Mouse (Mus musculus): Measurements from ENCODE around the gene Gm49510. TPM values are rescaled to one million over a fixed set of nuclear protein-coding genes. Genes with fewer than 3 reads are reported as not detected.

Gm49510 gene
- total and polyA plus RNA-seq, 3 experiments, result 0.12 to 0.25 TPM; not detected in 1

DNA sequence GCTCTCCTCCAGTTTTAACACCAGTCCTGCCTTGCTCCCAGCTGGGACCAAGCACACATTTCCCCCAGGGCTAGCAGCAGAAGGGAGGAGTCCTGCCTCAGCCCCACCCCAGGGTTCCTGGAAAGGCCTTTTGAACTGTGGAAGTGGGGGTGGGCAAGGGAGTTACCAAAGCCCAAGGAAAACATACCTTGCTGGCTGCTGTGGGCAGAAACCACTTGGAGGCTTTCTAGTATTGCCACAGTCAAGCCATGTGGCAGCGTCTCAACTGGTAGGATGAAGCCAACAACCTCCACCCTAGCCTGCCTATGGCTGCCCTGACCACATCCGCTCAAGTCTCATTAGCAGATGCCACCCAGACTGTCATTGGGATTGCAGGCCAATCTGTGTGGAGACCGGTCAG, 3.3 kb upstream of the Gm49510 start:
- no peak overlapping the region for H3K4me2 ChIP-seq (ENCODE audit: insufficient read depth, low read depth, poor library complexity, severe bottlenecking)
- in situ Hi-C loops (cut with MboI; ENCODE audit: low pct_ligation_motif_present, low pct_unique_long_range_greater_than_20kb, low sequenced_read_pairs) (no loop called here), dilution Hi-C loops (cut with MboI; ENCODE audit: extremely low pct_ligation_motif_present, extremely low pct_unique_long_range_greater_than_20kb, low sequenced_read_pairs) (no loop called here)
- no peak for TF ChIP-seq CHD1 (IDR thresholded peaks at IDR 0.05; ENCODE audit: low read depth, low read length)
- no peak for TF ChIP-seq E2F4 (IDR thresholded peaks at IDR 0.05; ENCODE audit: insufficient replicate concordance, low read depth, low read length)
- no peak for TF ChIP-seq USF1 (IDR thresholded peaks at IDR 0.05; ENCODE audit: low read depth, low read length)
- no peak for TF ChIP-seq HCFC1 (IDR thresholded peaks at IDR 0.05; ENCODE audit: low read depth, low read length)
- no peak for TF ChIP-seq POLR2AphosphoS2 (IDR thresholded peaks at IDR 0.05; ENCODE audit: low read depth, low read length)
- no peak for TF ChIP-seq ZKSCAN1 (IDR thresholded peaks at IDR 0.05; ENCODE audit: borderline replicate concordance, low read depth, low read length)
- TF ChIP-seq RCOR1 (conservative IDR thresholded peaks at IDR 0.05; ENCODE audit: low read depth, low read length), result no peak
- TF ChIP-seq CTCF (conservative IDR thresholded peaks at IDR 0.05 in 1 of 2, IDR thresholded peaks at IDR 0.05 in 1 of 2; ENCODE audit: low read depth in 2 of 2, low read length in 2 of 2), result no peak
- TF ChIP-seq USF2 (conservative IDR thresholded peaks at IDR 0.05; ENCODE audit: low read depth, low read length), result no peak
- no peak for TF ChIP-seq MAZ (IDR thresholded peaks at IDR 0.05; ENCODE audit: low read depth, low read length)
- no peak for TF ChIP-seq TCF12 (IDR thresholded peaks at IDR 0.05; ENCODE audit: low read depth, low read length)
- no peak for TF ChIP-seq KAT2A (IDR thresholded peaks at IDR 0.05; ENCODE audit: insufficient replicate concordance, low read length)
- no peak for DNase-seq (ENCODE audit: extremely low read depth)
- H3K4me1 ChIP-seq (ENCODE audit: control insufficient read depth in 1 of 2, insufficient read depth in 2 of 2), result peaks cover 49 to 87% of the 10 kb centered on the region in 2 experiments
- no peaks in the 10 kb centered on the region for H3K9me3 ChIP-seq (replicated peaks; ENCODE audit: low read length)
- H3K9ac ChIP-seq (ENCODE audit: insufficient read depth, low read depth), result no peak overlapping the region
- H3K36me3 ChIP-seq (replicated peaks in 1 of 2; ENCODE audit: control insufficient read depth in 1 of 2, insufficient read depth in 1 of 2, low read length in 1 of 2), result peaks cover 20 to 34% of the 10 kb centered on the region in 2 experiments
- no peaks in the 10 kb centered on the region; the same call in 1 of the 2 replicates for H3K79me2 ChIP-seq (replicated peaks; ENCODE audit: control insufficient read depth, extremely low read depth, insufficient read depth, poor library complexity, severe bottlenecking)
- no peaks in the 10 kb centered on the region for H3K27me3 ChIP-seq (replicated peaks)
- H3K27ac ChIP-seq (ENCODE audit: insufficient read depth, low read depth), result no peak overlapping the region
- no peak overlapping the region for H3K4me3 ChIP-seq (replicated peaks in 1 of 3; ENCODE audit: low read depth in 2 of 3, low read length in 2 of 3, poor library complexity in 1 of 3)

DNA sequence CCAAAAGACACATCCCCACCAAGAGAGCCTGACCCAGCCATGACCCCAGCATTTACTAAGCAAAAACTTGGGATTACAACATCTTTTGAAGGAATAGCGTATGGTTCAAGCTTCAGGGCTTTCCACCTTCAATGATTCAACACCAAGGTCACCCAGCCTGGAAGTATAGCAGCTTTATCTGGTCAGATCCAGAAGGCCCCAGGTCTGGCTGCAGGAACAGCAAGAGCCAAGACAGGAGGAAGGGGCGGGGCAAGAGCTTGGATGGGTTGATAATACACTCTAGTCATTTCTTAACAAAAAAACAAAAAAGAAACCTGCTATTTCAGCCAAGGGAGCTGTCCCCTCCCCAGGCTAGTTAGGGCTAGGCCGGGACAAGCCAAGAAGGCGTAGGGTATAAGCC, 2.0 kb upstream of the Gm49510 start:
- Histone ChIP-seq H3K36me3 (replicated peaks in 1 of 2; ENCODE audit: control insufficient read depth in 1 of 2, insufficient read depth in 1 of 2, low read length in 1 of 2) (peaks cover 7 to 32% of the 10 kb centered on the region in 2 experiments), H3K9me3 (replicated peaks; ENCODE audit: low read length) (no peaks in the 10 kb centered on the region), H3K27me3 (replicated peaks) (no peaks in the 10 kb centered on the region), H3K4me2 (ENCODE audit: insufficient read depth, low read depth, poor library complexity, severe bottlenecking) (no peak overlapping the region), H3K27ac (ENCODE audit: insufficient read depth, low read depth) (no peak overlapping the region), H3K9ac (ENCODE audit: insufficient read depth, low read depth) (no peak overlapping the region), H3K79me2 (replicated peaks; ENCODE audit: control insufficient read depth, extremely low read depth, insufficient read depth, poor library complexity, severe bottlenecking) (no peaks in the 10 kb centered on the region; the same call in 1 of the 2 replicates), H3K4me1 (ENCODE audit: control insufficient read depth in 1 of 2, insufficient read depth in 2 of 2) (peaks cover 37 to 84% of the 10 kb centered on the region in 2 experiments), H3K4me3 (replicated peaks in 1 of 3; ENCODE audit: low read depth in 2 of 3, low read length in 2 of 3, poor library complexity in 1 of 3) (no peak overlapping the region)
- in situ Hi-C loops (cut with MboI; ENCODE audit: low pct_ligation_motif_present, low pct_unique_long_range_greater_than_20kb, low sequenced_read_pairs) (no loop called here), dilution Hi-C loops (cut with MboI; ENCODE audit: extremely low pct_ligation_motif_present, extremely low pct_unique_long_range_greater_than_20kb, low sequenced_read_pairs) (no loop called here)
- no peak for TF ChIP-seq MEF2A (IDR thresholded peaks at IDR 0.05; ENCODE audit: borderline replicate concordance, low read depth, low read length)
- no peak for TF ChIP-seq MAX (IDR thresholded peaks at IDR 0.05; ENCODE audit: low read length)
- no peak for TF ChIP-seq USF2 (conservative IDR thresholded peaks at IDR 0.05; ENCODE audit: low read depth, low read length)
- TF ChIP-seq PAX5 (IDR thresholded peaks at IDR 0.05; ENCODE audit: low read length), result no peak
- TF ChIP-seq KAT2A (IDR thresholded peaks at IDR 0.05; ENCODE audit: insufficient replicate concordance, low read length), result no peak
- TF ChIP-seq JUN (IDR thresholded peaks at IDR 0.05; ENCODE audit: insufficient read depth, low read depth, low read length), result no peak
- no peak for TF ChIP-seq SIN3A (IDR thresholded peaks at IDR 0.05; ENCODE audit: low read length)
- TF ChIP-seq EP300 (IDR thresholded peaks at IDR 0.05; ENCODE audit: low read length), result no peak
- TF ChIP-seq CTCF (conservative IDR thresholded peaks at IDR 0.05 in 1 of 2, IDR thresholded peaks at IDR 0.05 in 1 of 2; ENCODE audit: low read depth in 2 of 2, low read length in 2 of 2), result no peak
- no peak for TF ChIP-seq ELF1 (IDR thresholded peaks at IDR 0.05; ENCODE audit: low read depth, low read length)
- TF ChIP-seq POLR2A (IDR thresholded peaks at IDR 0.05; ENCODE audit: low read depth, low read length), result no peak
- DNase-seq (ENCODE audit: extremely low read depth), result no peak
